Mouse (Mus musculus): ENCODE data around the gene Lifr.

Gene Lifr

GRCm38 (mm10) chr15:7166735-7167134 lies 76.3 kb downstream of the Lifr start:
- DNase-seq, result no peak

DNA sequence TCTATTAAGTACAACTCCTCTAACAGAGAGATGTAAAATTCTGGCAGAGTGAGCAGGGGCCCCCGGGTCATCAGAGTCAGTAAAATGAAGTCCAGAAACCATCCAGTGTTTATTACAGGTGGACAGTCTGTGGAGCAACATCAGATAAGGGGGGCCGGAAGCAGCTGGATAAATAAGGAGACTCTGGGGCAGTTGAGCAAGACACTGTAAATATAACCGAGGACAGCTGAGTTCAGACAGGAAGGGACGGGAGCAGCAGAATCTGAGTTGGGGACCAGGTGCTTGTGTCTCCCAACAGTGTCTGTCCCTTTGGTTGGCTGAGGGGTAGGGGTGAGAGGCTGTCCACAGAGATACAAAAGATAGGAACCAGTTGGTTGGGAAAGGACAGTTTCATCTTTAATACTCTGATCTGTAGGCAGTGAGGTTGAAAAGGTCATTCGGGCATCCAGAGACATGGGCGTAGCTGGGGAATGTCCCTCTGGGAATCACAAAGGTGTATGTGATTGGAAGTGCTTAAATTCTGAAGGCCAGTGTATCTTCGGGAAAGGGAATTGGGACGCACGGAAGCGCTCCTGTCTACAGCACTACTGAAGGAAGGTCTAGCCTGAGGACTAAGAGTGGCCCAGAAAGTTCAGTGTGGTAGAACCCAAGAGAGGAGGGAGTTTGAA lies 77.0 kb downstream of the Lifr start:
- DNase-seq, result no peak

DNA sequence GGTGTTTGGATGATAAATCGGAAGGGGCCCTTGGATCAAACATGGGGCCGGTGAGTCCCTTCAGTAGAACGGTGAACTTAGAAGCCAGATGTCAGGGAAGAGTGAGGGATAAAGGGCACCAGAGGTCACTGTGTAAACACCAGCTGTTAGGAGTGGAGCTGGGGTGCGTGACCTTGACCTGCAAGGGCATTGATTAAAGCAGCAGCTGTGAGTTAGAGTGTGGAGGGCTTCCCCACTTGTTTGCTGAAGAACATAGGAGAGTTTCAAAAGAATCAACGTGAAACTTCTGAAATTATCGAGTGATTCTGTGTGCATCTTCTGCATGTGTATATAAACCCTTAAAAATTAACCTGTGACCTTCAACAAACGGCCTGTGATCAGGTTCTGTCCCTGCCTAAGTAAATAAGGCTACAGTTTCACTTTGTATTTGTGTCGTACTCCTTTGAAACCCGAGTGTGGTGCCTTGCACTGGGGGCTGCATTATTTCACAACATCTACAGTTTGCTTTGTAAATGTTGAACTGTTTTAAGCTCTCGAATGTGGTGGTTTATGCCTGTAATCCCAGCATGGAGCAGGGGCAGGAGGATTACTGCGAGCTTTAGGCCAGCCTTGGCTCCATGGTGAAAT lies 77.6 kb downstream of the Lifr start:
- no peak for DNase-seq

GRCm38 (mm10) chr15:7172875-7173274 lies 82.5 kb downstream of the Lifr start:
- DNase-seq, result peak in 1 of 2 experiments; percentile 11

DNA sequence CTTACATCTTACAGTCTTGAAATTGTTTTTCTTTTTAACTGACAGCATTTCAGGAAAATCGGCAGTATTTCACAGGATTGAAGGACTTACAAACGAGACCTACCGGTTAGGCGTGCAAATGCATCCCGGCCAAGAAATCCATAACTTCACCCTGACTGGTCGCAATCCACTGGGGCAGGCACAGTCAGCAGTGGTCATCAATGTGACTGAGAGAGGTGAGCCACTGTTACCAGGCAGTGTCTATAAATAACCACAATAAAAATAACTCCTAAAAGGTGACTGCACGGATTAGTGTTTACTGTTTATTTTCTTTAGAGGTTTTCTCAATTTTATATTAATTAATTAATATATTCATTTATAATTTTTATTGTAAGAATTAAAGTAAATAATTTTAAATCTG lies 82.9 kb downstream of the Lifr start:
- DNase-seq, result no peak

- no peak for DNase-seq
These were observed 83.4 kb downstream of the Lifr start for GRCm38 (mm10) chr15:7173776-7174175.

- no peak for DNase-seq
These were observed 90.2 kb downstream of the Lifr start for GRCm38 (mm10) chr15:7180576-7180975.

DNA sequence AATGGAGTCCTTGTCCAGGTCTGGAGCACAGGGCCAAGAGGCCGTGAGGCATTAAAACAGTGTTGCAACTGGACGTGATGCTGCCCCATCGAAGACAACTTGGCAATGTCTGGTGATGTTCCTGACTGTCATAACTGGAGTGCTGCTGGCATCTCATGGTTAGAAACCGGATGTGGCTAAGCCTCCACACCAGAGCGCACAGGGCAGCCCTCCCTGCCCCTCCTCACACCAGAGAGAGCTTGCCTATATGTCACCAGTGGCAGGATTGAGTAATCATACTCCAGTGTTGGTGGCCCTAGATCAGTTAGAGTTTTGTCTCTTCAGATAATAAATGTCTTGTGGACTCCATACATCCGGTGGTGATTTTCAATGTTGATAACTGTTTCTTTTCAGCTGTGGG lies 97.3 kb downstream of the Lifr start:
- no peak for DNase-seq

- DNase-seq, result no peak
These were observed 99.5 kb downstream of the Lifr start for GRCm38 (mm10) chr15:7189678-7190454.

- no peak for DNase-seq
These were observed 100.7 kb downstream of the Lifr start for GRCm38 (mm10) chr15:7191074-7191473.

- DNase-seq, result no peak
These were observed 102.2 kb downstream of the Lifr start for GRCm38 (mm10) chr15:7192582-7192981.

- DNase-seq, result no peak
These were observed 103.8 kb downstream of the Lifr start for GRCm38 (mm10) chr15:7194147-7194720.

- no peak for DNase-seq
These were observed 104.4 kb downstream of the Lifr start for GRCm38 (mm10) chr15:7194748-7195221.

GRCm38 (mm10) chr15:7197652-7198445 lies 107.4 kb downstream of the Lifr start:
- no peak for DNase-seq

- no peak for DNase-seq
These were observed 108.4 kb downstream of the Lifr start for GRCm38 (mm10) chr15:7198816-7199215.

- DNase-seq, result no peak
These were observed 109.9 kb downstream of the Lifr start for GRCm38 (mm10) chr15:7200286-7200685.

DNA sequence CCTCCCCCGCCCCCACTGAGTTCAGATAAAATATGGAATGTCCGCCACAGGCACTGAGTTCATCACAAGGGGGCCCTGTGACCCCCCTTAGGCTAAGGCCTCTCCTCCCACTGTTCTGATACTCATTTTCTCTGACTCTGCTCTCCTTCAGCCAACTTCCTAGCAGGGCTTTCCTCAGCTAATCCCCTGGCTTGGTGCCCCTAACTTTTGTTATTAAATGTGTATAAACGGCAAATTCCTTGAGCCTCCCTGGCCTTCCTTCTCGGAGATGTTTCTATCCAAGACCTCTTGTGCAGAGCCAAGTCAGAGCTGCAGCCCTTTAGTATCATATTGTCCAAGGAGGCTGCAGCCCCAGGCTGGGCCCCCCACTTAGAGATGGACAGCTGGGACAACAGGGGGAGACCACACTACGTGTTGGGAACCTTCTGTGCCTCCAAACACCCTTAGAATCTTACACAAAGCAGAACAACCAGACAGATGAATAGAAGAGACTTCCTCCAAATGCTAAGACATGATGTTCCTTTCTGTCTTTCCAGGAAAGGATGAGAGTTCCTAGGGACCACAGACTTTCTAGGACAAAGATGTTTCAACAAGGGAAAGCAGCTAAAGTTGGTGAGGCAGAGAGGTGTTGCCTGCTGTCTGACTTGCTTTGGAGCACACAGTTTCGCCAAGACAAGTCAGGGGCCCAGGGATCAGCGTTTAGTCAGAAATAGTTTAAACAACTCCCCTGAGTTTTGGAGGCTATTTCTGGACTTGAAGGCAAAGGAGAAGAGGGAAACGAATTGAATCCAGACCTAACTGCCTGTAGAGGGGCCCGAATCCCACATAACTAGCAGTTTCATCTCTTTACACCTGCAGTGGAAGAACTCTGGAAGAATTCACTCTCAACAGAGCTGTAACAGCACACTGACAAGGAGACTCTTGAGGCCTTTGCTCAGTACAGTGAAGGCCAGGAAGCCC lies 111.3 kb downstream of the Lifr start:
- no peak for DNase-seq

- DNase-seq, result no peak
These were observed 112.6 kb downstream of the Lifr start for GRCm38 (mm10) chr15:7202981-7203380.

GRCm38 (mm10) chr15:7203606-7204330 lies 113.4 kb downstream of the Lifr start:
- DNase-seq, result no peak

- peak in 1 of 2 experiments; percentile 10 for DNase-seq
These were observed 114.5 kb downstream of the Lifr start for GRCm38 (mm10) chr15:7204917-7205316.

GRCm38 (mm10) chr15:7206110-7206509 lies 115.7 kb downstream of the Lifr start:
- no peak for DNase-seq
